Mouse (Mus musculus): Measurements from ENCODE around the gene Arid3a.

DNA sequence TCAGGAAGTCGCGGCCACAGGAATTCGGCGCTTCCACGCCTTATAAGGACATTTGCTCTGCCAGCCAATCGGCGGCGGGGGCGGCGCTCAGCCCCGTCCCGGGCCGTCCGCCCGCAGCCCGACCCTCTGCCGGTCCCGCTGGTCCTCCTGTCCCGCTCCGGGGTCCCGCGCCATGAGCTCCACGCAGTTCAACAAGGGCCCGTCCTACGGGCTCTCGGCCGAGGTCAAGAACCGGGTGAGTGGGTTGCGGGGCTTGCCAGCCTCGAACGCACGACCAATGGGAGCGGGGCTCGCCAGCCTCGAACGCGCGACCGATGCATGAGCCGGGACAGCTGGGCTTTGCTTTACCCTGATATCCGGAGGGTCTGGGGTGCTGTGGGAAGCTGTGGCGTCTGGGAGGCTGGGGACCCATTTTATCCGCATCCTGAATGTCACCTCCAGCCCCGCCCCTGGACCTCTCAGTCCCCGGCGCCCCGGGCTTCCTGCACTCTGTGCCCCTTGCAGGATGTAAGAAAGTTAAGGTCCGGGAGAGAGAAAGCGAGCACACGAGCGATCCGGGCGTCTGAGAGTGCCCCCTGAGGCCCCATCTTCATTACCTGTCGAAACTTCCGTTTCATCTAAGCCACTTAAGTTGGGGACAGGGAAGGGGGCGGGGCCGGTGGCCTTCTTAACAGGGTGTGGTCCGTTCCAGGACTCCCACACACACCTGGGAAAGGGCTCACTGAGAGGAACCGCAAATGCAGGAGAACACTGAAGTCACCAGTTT is 61.8 kb downstream of the Arid3a start, which contains the start of gene Cnn2:
- TF ChIP-seq KAT2A (IDR thresholded peaks at IDR 0.05; ENCODE audit: insufficient replicate concordance, low read length) (no peak), CTCF (conservative IDR thresholded peaks at IDR 0.05 in 1 of 2, IDR thresholded peaks at IDR 0.05 in 1 of 2; ENCODE audit: low read depth in 2 of 2, low read length in 2 of 2) (no peak), NELFE (IDR thresholded peaks at IDR 0.05; ENCODE audit: low read depth, low read length) (no peak; the same call in 1 of the 2 replicates), EP300 (IDR thresholded peaks at IDR 0.05; ENCODE audit: low read length) (no peak)
